Mouse (Mus musculus) CD8-positive naive resting alpha-beta T cell, adult 2 months (primary cell): Measurements from ENCODE around the gene Pgrmc1.

Experiments
- DNase-seq, 2 experiments: peaks; one replicate each; pipeline ENCODE4 v3.0.0; 2022; ENCODE audit warnings: low read depth in 2 of 2, low spot score in 2 of 2

Pgrmc1 gene

GRCm38 (mm10) chrX:36602926-36603325 lies 4.9 kb downstream of the Pgrmc1 start:
- no peak for DNase-seq

- no peak for DNase-seq
Measured at GRCm38 (mm10) chrX:36604040-36604439, 6.0 kb downstream of the Pgrmc1 start.

- DNase-seq, result no peak
Measured at GRCm38 (mm10) chrX:36609117-36609516, 11.1 kb downstream of the Pgrmc1 start.

- no peak for DNase-seq
Measured at GRCm38 (mm10) chrX:36628102-36628501, 30.1 kb downstream of the Pgrmc1 start.

GRCm38 (mm10) chrX:36630771-36631170 lies 32.8 kb downstream of the Pgrmc1 start:
- no peak for DNase-seq

- no peak for DNase-seq
Measured at GRCm38 (mm10) chrX:36640046-36640445, 42.0 kb downstream of the Pgrmc1 start.

- peak; percentile 64 to 76 for DNase-seq
Measured at GRCm38 (mm10) chrX:36644657-36645551, 46.9 kb downstream of the Pgrmc1 start, which contains the start of gene Akap17b. Gene Akap17b, minus strand, starts transcription at chrX:36645395.
